Mouse (Mus musculus) C3H10T1/2 (cell line): ENCODE measurements around the gene Kcns1. TPM values are rescaled to one million over a fixed set of nuclear protein-coding genes. Genes with fewer than 3 reads are reported as not detected.

Experiments used
- polyA plus RNA-seq, 2 experiments: library from polyadenylated mRNA; unstranded; fragments of >200 nt; fragmentation: generic; extraction: Trizol; gene quantifications; one replicate each; pipeline ENCODE4 v1.2.1; 2012; ENCODE audit warnings: missing spikeins in 2 of 2

Kcns1 gene
- not detected for polyA plus RNA-seq

DNA sequence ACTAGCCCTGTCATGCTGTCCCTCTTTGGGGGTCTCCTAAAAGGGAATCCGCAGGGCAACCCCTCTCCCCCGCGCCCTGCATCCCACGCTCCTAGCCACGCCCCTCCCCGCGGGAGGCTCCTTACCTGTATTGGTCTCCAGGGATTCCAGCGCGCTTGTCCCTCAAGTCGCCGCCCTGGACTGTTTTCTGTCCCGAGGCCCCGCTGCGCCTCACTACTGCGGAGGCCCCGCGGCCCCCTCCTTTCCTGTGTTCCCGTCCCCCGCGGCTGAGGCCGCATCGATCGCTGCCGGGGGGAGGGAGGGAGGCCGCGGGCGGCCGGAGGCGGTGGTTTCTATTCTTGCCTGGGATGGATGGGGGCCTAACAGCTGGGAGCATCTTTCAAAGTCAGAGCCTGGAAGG, at the start of gene Kcns1:
TSS of gene Kcns1 (minus strand) at position 212 of the 400 bp plus-strand sequence.

DNA sequence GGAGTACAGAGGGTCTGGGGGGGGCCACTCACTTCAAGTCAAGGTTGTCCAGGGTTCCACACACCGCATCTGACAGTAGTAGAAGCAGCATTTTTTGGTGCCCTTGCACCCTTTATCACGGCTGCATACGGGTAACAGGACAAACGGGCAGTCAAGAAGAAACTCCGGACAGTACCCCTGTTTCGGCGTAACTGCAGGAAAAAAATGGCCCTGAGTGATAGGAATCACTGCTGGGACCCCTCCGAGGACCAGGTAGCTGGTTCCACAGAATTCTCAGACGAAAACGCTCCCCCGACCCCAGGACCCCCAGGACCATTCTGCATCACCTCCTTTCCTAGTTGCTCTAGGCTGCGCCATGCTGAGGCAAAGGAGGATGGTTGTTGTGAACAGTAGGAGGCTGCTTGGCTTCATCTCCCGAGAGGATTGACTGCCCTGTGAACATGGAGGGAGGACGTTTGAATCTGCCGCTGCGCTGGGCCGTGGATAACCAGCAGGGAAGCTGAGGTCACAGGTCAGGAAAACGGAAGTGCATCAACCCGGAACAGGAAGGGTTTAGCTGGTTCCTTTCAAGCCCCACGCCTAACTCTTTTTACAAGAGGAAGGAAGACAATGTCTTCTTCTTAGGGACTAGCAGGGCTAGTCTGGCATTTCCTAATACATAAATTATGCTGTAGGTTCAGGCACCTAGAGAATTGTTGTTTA, 28.9 kb upstream of the Kcns1 start, which contains the start of gene Wfdc15a:
TSS of gene Wfdc15a (minus strand) at position 505 of the 702 bp plus-strand sequence.

DNA sequence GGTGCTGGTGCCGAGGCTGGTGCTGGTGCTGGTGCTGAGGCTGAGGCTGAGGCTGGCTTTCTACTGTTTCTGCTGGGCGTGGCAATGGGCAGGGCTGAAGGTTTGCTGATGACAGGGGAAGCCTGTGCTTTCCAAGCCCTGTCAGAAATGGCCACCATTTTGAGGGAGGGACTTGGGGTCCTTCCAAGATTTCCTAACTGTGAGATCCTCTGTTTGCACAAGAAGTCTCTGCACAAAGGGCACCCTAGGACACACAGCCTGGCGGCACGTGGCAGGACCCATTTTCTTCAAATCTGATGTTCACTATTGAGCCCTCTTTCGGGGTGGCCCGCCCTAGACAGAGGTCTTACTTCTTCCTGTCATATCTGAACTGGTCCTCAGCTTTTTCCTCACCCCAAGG, 19.7 kb upstream of the Kcns1 start, which contains the start of gene Wfdc12:
TSS of gene Wfdc12 (minus strand) at position 33 of the 400 bp plus-strand sequence.

DNA sequence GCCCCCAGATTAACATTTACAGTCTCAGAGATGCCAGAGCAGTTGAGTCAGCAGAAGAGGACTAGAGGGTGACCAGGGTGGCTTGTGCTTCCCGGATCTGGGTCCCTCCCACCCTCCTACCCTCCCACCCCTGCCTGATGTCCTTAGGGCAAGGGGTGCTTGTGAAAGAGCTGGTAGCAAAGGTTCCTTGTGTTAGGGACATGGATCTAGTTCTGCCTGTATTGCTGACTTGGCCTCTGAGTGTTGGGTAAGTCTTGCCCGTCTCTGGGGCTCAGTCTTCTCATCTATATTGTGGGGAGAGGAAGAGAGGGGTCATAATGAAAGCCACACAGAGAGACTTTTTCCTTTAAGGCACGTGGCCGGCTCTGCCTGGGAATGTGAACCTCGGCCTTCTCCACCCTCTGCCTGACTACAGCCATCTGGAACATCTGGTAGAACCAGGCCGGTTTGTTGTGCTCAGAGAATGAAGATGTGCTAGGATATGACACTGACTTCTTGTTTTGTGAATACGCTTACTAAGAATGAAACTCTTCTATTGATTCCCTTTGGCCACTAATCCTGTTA, 11.9 kb upstream of the Kcns1 start, which contains the start of gene Wfdc5:
TSS of gene Wfdc5 (minus strand) at position 51 of the 564 bp plus-strand sequence.

Other genes with a start within 250 kb of the Kcns1 start
- gene Ywhab, start 176.2 kb downstream of the Kcns1 start, polyA plus RNA-seq: 10 to 100 TPM; 42.4 to 94.4 TPM
- gene Pabpc1l, start 145.7 kb downstream of the Kcns1 start, polyA plus RNA-seq: under 1 TPM; 0.06 to 0.44 TPM
- gene Stk4, start 100.8 kb downstream of the Kcns1 start, polyA plus RNA-seq: 1 to 10 TPM in 1 of 2 experiments, under 1 TPM in 1; 0.81 to 4.3 TPM
- gene Tomm34, start 99.9 kb downstream of the Kcns1 start, polyA plus RNA-seq: 10 to 100 TPM; 10.2 to 26.3 TPM
- not detected for gene Wfdc5, start 11.6 kb upstream of the Kcns1 start, polyA plus RNA-seq
- gene Wfdc12, start 19.5 kb upstream of the Kcns1 start, polyA plus RNA-seq: not detected
- under 1 TPM in 1 of 2 experiments, not detected in 1; 0.17 TPM for gene Wfdc15a, start 29.0 kb upstream of the Kcns1 start, polyA plus RNA-seq
- not detected for gene Wfdc15b, start 50.5 kb upstream of the Kcns1 start, polyA plus RNA-seq
- not detected for gene Svs2, start 67.4 kb upstream of the Kcns1 start, polyA plus RNA-seq
- gene Svs3b, start 85.5 kb upstream of the Kcns1 start, polyA plus RNA-seq: not detected
- not detected for gene Svs4, start 107.3 kb upstream of the Kcns1 start, polyA plus RNA-seq
- not detected for gene Svs3a, start 118.2 kb upstream of the Kcns1 start, polyA plus RNA-seq
- gene Svs6, start 145.6 kb upstream of the Kcns1 start, polyA plus RNA-seq: not detected
- not detected for gene Svs5, start 161.6 kb upstream of the Kcns1 start, polyA plus RNA-seq
- gene Slpi, start 218.0 kb upstream of the Kcns1 start, polyA plus RNA-seq: 1 to 10 TPM; 5.8 to 9.0 TPM
- gene Rbpjl, start 232.0 kb upstream of the Kcns1 start, polyA plus RNA-seq: under 1 TPM in 1 of 2 experiments, not detected in 1; 0.02 TPM
- 1 to 10 TPM in 1 of 2 experiments, under 1 TPM in 1; 0.02 to 1.3 TPM for gene Matn4, start 234.0 kb upstream of the Kcns1 start, polyA plus RNA-seq